Mouse (Mus musculus): ENCODE results near the gene I0C0044D17Rik. TPM values are rescaled to one million over a fixed set of nuclear protein-coding genes. Genes with fewer than 3 reads are reported as not detected.

The I0C0044D17Rik gene
- polyA plus RNA-seq, 1 experiment from 2014 or later, result not detected

DNA sequence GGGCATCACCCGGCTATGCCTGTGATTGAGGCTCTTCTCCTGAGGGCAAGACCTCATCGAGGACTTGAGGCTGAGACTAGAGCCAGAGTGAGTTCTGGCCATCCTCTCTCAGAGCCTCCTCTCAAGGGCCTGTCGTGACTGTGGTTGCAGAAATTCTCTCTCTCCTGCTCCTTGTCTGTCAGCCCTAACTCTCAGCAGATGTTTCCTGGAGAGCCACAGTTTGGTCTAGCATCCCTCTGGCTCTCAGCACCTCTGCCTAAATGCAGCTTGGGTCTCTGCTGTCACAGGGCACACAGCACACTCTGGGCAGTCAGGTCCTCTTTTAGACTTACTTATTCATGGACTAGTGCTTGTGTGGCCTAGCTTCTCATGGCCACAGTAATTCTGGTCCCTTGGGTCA is 1.2 kb downstream of the I0C0044D17Rik start:
- no peak overlapping the region for H3K9ac ChIP-seq
- H3K4me1 ChIP-seq, result peaks cover 20% of the 10 kb centered on the region
- 37% methylated on average over 3 of the region's 3 CpGs for WGBS
- no peaks in the 10 kb centered on the region for H3K36me3 ChIP-seq
- H3K9me3 ChIP-seq, result no peaks in the 10 kb centered on the region
- no peak overlapping the region for H3K4me3 ChIP-seq
- no peak overlapping the region for H3K4me2 ChIP-seq (replicated peaks)
- H3K27ac ChIP-seq, result no peak overlapping the region
- no peaks in the 10 kb centered on the region for H3K27me3 ChIP-seq
- no peak for ATAC-seq (ENCODE audit: low FRiP score, low read depth)

GRCm38 (mm10) chr4:98819216-98819755 is 4.4 kb downstream of the I0C0044D17Rik start:
- Histone ChIP-seq H3K4me2 (replicated peaks) (no peak overlapping the region), H3K27ac (no peak overlapping the region), H3K9ac (no peak overlapping the region), H3K9me3 (no peaks in the 10 kb centered on the region), H3K4me3 (no peak overlapping the region), H3K36me3 (no peaks in the 10 kb centered on the region), H3K4me1 (peaks cover 43% of the 10 kb centered on the region), H3K27me3 (no peaks in the 10 kb centered on the region)
- ATAC-seq (ENCODE audit: low FRiP score, low read depth), result no peak
- WGBS, result 78% methylated on average over 10 of the region's 10 CpGs

GRCm38 (mm10) chr4:98817184-98817911 is 6.3 kb downstream of the I0C0044D17Rik start, which contains the start of gene Kank4:
TSS of gene Kank4 (minus strand) at chr4:98817537.
- peaks cover 50% of the 10 kb centered on the region for H3K4me1 ChIP-seq
- peak within 1 kb of the TSS; percentile 73 for H3K27ac ChIP-seq
- H3K4me3 ChIP-seq, result peak within 1 kb of the TSS; percentile 85
- WGBS, result under 1% methylated on average over 72 of the region's 72 CpGs
- H3K27me3 ChIP-seq, result no peaks in the 10 kb centered on the region
- no peaks in the 10 kb centered on the region for H3K9me3 ChIP-seq
- H3K4me2 ChIP-seq (replicated peaks), result peak within 1 kb of the TSS; percentile 77
- H3K9ac ChIP-seq, result peak within 1 kb of the TSS; percentile 93
- H3K36me3 ChIP-seq, result no peaks in the 10 kb centered on the region
- peak; percentile 82 for ATAC-seq (ENCODE audit: low FRiP score, low read depth)

DNA sequence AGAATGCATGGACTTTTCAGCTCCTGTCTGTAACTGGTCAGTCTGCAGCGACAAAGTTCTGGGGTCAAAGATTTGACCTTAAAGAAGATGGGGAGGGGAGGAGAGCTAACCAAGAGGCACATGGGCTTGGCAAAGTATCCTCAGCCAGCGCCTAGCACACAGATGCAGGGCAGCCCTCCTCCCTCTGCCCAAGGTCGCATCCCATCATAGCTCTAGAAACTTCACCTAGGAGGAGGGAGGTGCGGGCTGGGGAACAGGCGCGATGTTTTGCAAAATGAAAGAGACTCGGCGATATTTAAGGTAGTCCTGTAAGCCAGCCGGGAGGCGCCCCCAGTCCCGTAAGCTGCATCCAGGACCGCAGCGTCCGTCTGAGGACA is 6.8 kb downstream of the I0C0044D17Rik start:
- Histone ChIP-seq H3K4me3 (peak overlapping the region; percentile 85), H3K4me2 (replicated peaks) (peak overlapping the region; percentile 77), H3K9ac (peak overlapping the region; percentile 93), H3K27me3 (no peaks in the 10 kb centered on the region), H3K4me1 (peaks cover 55% of the 10 kb centered on the region), H3K36me3 (no peaks in the 10 kb centered on the region), H3K27ac (peak overlapping the region; percentile 73), H3K9me3 (no peaks in the 10 kb centered on the region)
- peak; percentile 6; the same call in 1 of the 2 replicates for ATAC-seq (ENCODE audit: low FRiP score, low read depth)
- 1% methylated on average over 14 of the region's 14 CpGs for WGBS

- Histone ChIP-seq H3K4me2 (replicated peaks) (no peak overlapping the region), H3K27me3 (no peaks in the 10 kb centered on the region), H3K27ac (no peak overlapping the region), H3K4me1 (peaks cover 59% of the 10 kb centered on the region), H3K9ac (no peak overlapping the region), H3K9me3 (no peaks in the 10 kb centered on the region), H3K36me3 (no peaks in the 10 kb centered on the region), H3K4me3 (no peak overlapping the region)
- WGBS, result 73% methylated on average over 9 of the region's 9 CpGs
- no peak for ATAC-seq (ENCODE audit: low FRiP score, low read depth)
Observed at GRCm38 (mm10) chr4:98806306-98806705, 17.3 kb downstream of the I0C0044D17Rik start.

GRCm38 (mm10) chr4:98805291-98806048 is 18.2 kb downstream of the I0C0044D17Rik start:
- Histone ChIP-seq H3K4me3 (no peak overlapping the region), H3K9ac (no peak overlapping the region), H3K4me1 (peaks cover 60% of the 10 kb centered on the region), H3K4me2 (replicated peaks) (0 out of 2 replicates have a peak overlapping the region, but pooled peaks have one; percentile 3), H3K36me3 (no peaks in the 10 kb centered on the region), H3K9me3 (no peaks in the 10 kb centered on the region), H3K27ac (peak overlapping the region; percentile 80), H3K27me3 (no peaks in the 10 kb centered on the region)
- ATAC-seq (ENCODE audit: low FRiP score, low read depth), result peak; percentile 50; the same call in 1 of the 2 replicates
- WGBS, result 23% methylated on average over 12 of the region's 12 CpGs

DNA sequence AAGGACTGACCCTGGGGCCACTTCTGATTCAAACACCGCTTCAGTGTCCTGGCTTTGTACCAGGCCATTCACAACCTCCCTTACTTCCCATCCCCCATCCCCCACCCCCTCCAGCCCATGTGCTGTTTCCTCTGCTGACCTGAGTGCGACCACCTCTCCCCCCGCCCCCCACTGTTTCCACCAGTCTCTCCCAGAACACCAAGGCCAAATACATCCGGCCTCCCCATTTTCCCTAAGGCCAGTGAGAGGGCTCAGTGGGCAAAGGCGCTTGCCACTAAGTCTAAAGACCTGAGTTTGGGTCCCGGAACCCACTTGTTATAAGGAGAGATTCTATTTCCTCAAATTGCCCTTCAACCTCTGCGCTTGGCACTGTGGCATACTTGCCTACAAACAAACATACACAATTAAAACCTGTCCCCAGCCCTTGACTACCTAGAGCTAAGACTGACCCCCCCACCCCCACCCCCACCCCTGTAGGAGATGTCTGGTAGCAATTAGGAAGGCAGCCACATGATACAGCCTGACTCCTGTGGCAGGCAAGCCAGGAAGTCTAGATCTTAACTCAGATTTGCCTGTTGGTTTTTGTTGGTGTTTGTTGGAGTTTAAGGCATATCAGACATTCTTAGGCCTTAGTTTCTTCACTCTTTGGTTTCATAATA is 19.0 kb downstream of the I0C0044D17Rik start:
- no peak overlapping the region for H3K4me2 ChIP-seq (replicated peaks)
- no peak for ATAC-seq (ENCODE audit: low FRiP score, low read depth)
- peak overlapping the region; percentile 80; the same call in 1 of the 2 replicates for H3K27ac ChIP-seq

DNA sequence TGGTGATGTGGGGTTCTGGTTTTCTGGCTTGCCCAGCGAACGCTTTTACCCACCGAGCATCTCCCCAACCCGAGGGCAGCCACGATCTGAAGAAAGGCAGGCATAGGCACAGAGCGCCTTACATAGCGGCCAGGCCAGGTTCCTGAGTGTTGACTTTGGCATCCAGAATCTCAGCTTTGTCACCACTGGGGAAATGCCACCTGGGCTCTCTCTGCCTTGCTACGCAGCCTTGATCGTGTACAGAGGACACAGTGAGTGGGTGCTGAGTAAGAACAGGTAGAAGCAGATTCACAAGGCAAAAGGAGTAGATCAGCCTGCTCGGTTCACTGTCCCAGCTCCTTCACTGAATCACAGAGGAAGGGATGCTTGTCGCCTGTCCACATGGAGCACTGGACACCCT is 21.9 kb downstream of the I0C0044D17Rik start:
- Histone ChIP-seq H3K9ac (no peak overlapping the region), H3K27me3 (no peaks in the 10 kb centered on the region), H3K36me3 (no peaks in the 10 kb centered on the region), H3K4me3 (no peak overlapping the region), H3K4me1 (peaks cover 73% of the 10 kb centered on the region), H3K4me2 (replicated peaks) (no peak overlapping the region), H3K9me3 (no peaks in the 10 kb centered on the region), H3K27ac (no peak overlapping the region)
- 87% methylated on average over 11 of the region's 11 CpGs for WGBS
- ATAC-seq (ENCODE audit: low FRiP score, low read depth), result no peak

More for the DNA sequence above, 19.0 kb downstream of the I0C0044D17Rik start:
- H3K4me3 ChIP-seq, result no peak overlapping the region
- H3K9ac ChIP-seq, result no peak overlapping the region
- no peaks in the 10 kb centered on the region for H3K27me3 ChIP-seq
- H3K4me1 ChIP-seq, result peaks cover 69% of the 10 kb centered on the region
- H3K9me3 ChIP-seq, result no peaks in the 10 kb centered on the region
- H3K36me3 ChIP-seq, result no peaks in the 10 kb centered on the region
- WGBS, result 31% methylated on average over 7 of the region's 7 CpGs

DNA sequence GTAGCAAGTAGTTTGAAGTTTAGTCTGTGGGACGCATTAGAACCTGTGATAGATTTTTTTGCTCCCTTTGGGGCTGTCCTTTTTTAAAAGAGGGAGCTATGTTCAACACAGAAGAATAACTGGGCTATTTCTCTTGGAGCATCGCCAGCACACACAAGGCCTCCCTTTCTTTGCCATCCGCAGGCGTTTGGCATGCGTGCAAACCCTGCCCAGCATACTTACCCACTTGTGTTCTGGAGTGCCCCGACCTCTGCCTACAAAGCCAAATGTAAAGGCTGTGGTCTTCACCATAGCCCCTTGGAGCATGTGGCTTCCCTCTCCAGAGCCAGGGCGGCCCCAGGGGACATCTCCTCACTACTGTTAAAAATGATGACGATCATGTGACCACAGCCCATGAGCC is 22.8 kb downstream of the I0C0044D17Rik start:
- no peaks in the 10 kb centered on the region for H3K9me3 ChIP-seq
- H3K4me1 ChIP-seq, result peaks cover 74% of the 10 kb centered on the region
- H3K36me3 ChIP-seq, result no peaks in the 10 kb centered on the region
- H3K4me3 ChIP-seq, result no peak overlapping the region
- H3K27ac ChIP-seq, result peak overlapping the region; percentile 59; the same call in 1 of the 2 replicates
- H3K4me2 ChIP-seq (replicated peaks), result no peak overlapping the region
- no peaks in the 10 kb centered on the region for H3K27me3 ChIP-seq
- H3K9ac ChIP-seq, result no peak overlapping the region
- no peak for ATAC-seq (ENCODE audit: low FRiP score, low read depth)
- 66% methylated on average over 8 of the region's 8 CpGs for WGBS

- Histone ChIP-seq H3K4me2 (replicated peaks) (no peak overlapping the region), H3K9me3 (no peaks in the 10 kb centered on the region), H3K27me3 (no peaks in the 10 kb centered on the region), H3K4me1 (peaks cover 59% of the 10 kb centered on the region), H3K4me3 (no peak overlapping the region), H3K27ac (peak overlapping the region; percentile 52; the same call in 1 of the 2 replicates), H3K9ac (no peak overlapping the region), H3K36me3 (no peaks in the 10 kb centered on the region)
- peak; percentile 25; the same call in 1 of the 2 replicates for ATAC-seq (ENCODE audit: low FRiP score, low read depth)
- whole genome bisulfite sequencing, result 54% methylated on average over 11 of the region's 11 CpGs
Observed at GRCm38 (mm10) chr4:98796591-98797341, 26.9 kb downstream of the I0C0044D17Rik start.

DNA sequence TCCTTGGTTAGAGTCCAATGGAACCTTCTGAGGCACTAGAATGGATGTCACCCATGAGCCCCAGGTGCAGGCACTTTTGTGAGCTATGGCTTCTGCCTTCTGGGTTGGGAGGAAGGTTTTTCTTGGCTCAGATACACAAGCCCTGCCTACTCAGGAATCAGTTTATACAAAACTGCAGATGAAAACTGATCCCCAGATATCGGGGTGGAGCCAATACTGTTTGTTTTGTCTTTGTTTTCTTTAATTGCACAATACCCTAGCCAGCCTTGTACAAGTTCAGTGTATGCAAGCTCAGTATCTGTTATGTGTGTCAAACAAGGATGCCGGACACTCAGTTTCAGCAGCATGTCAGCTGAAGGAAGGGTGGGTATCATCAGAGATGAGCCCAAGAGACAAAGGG is 28.4 kb downstream of the I0C0044D17Rik start:
- H3K27ac ChIP-seq, result no peak overlapping the region
- H3K9ac ChIP-seq, result no peak overlapping the region
- H3K4me2 ChIP-seq (replicated peaks), result no peak overlapping the region
- H3K4me1 ChIP-seq, result peaks cover 54% of the 10 kb centered on the region
- ATAC-seq (ENCODE audit: low FRiP score, low read depth), result no peak
- 79% methylated on average over 2 of the region's 2 CpGs for WGBS
- H3K36me3 ChIP-seq, result no peaks in the 10 kb centered on the region
- H3K27me3 ChIP-seq, result no peaks in the 10 kb centered on the region
- no peak overlapping the region for H3K4me3 ChIP-seq
- no peaks in the 10 kb centered on the region for H3K9me3 ChIP-seq
